In the genomic region with DNA sequence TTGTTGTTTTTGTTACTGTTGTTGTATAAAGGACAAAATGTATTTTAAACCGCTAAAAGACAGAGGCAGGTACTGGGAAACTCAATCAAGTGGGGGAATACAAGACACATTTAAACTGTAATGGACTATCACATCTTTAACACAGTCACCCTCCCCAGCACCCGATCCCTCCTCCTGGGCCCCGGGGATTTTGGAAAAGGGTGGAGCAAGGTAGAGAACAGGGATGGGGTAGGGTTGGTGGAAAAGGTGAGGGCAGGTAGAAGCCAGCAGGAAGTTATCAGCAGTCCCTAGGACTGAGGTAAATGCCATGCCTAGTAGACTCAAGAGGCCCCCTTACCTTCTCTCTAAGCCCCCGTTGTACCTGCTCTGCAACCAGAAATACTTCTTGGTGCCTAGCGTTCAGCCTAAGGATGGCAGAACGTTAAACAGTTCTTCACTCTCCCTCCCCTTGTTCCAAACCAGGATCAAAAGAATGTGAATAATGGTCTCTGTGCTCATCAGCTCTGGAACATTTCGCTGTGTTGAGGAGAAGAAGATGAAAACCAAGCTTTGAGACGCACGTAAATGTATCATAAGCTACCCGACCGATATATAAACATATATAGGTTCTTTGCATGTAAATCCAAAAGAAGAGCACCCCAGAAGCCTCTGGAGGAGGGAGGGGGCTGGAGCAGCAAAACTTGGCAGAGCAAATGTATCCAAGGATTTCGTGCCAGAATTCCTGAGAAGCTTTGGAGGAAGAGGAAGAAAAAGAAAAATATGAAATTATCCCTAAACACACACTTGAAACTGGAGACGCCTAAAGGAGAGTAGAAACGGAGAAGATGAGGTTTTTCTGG, we compare ENCODE assay signal across 7 mouse cellular contexts. TPM values are rescaled to one million over a fixed set of nuclear protein-coding genes. Genes with fewer than 3 reads are reported as not detected.
A peak's percentile ranks its signal among the peaks of the same experiment; 100 is the strongest.
DNase-seq lines count a peak whose midpoint lies in the region; ATAC-seq and TF ChIP-seq lines count a peak whose summit lies in the region.

A gene (minus strand): TSS at position 61 of the 839 bp plus-strand sequence.

- H3K27me3 ChIP-seq in lung, embryonic 15.5 days = peaks cover 46% of the 10 kb centered on the region
- H3K27me3 ChIP-seq in limb, embryonic 11.5 days (ENCODE audit: control insufficient read depth, insufficient read depth, low read length) = peaks cover 21% of the 10 kb centered on the region
- peaks cover 3% of the 10 kb centered on the region for H3K27me3 ChIP-seq in small intestine, adult 2 months (ENCODE audit: control insufficient read depth, insufficient read depth, low read length)

- 3% methylated on average over 14 of the region's 14 CpGs for WGBS in lung, embryonic 15.5 days
- 3% methylated on average over 14 of the region's 14 CpGs for WGBS in limb, embryonic 11.5 days
- WGBS in small intestine, adult 2 months = 5% methylated on average over 14 of the region's 14 CpGs

- DNase-seq in lung, adult 18-20 months = no peak
- DNase-seq in forelimb bud, embryonic 11.5 days (ENCODE audit: low read depth, low spot score) = peak; percentile 1
- peak; percentile 32 for DNase-seq in limb, embryonic 11.5 days (ENCODE audit: low spot score)
- DNase-seq in adrenal gland, postnatal 25 days = no peak
- DNase-seq in frontal cortex, postnatal 14 days (ENCODE audit: low spot score in 2 of 2) = no peak

- H3K4me2 ChIP-seq in lung, embryonic 15.5 days = peak within 1 kb of the TSS; percentile 91
- H3K4me2 ChIP-seq in limb, embryonic 11.5 days (ENCODE audit: low read depth, severe bottlenecking) = peak within 1 kb of the TSS; percentile 96

- TF ChIP-seq CTCF in small intestine, adult 2 months (IDR thresholded peaks at IDR 0.05; ENCODE audit: extremely low read depth, insufficient read length, insufficient replicate concordance, low read depth, low read length) = no peak

- no peak for TF ChIP-seq POLR2A in small intestine, adult 2 months (IDR thresholded peaks at IDR 0.05; ENCODE audit: low read depth, low read length)

- H3K9me3 ChIP-seq in lung, embryonic 15.5 days = no peaks in the 10 kb centered on the region
- H3K9me3 ChIP-seq in limb, embryonic 11.5 days (ENCODE audit: control insufficient read depth, low read length) = no peaks in the 10 kb centered on the region

- H3K36me3 ChIP-seq in lung, embryonic 15.5 days = no peaks in the 10 kb centered on the region
- H3K36me3 ChIP-seq in limb, embryonic 11.5 days (ENCODE audit: control insufficient read depth, insufficient read depth, low read length) = no peaks in the 10 kb centered on the region
- H3K36me3 ChIP-seq in small intestine, adult 2 months (ENCODE audit: control insufficient read depth, insufficient read depth, low read length) = no peaks in the 10 kb centered on the region

- H3K4me1 ChIP-seq in lung, embryonic 15.5 days = peaks cover 20% of the 10 kb centered on the region
- no peaks in the 10 kb centered on the region for H3K4me1 ChIP-seq in limb, embryonic 11.5 days (ENCODE audit: control insufficient read depth, insufficient read depth, low read length)
- H3K4me1 ChIP-seq in small intestine, adult 2 months (ENCODE audit: control insufficient read depth, insufficient read depth, insufficient read length, low read length) = no peaks in the 10 kb centered on the region

- 0 out of 2 replicates have a peak within 1 kb of the TSS, but pooled peaks have one; percentile 31 for H3K9ac ChIP-seq in lung, embryonic 15.5 days
- peak within 1 kb of the TSS; percentile 40; the same call in 1 of the 2 replicates for H3K9ac ChIP-seq in limb, embryonic 11.5 days (ENCODE audit: low read length)

- H3K4me3 ChIP-seq in lung, embryonic 15.5 days = peak within 1 kb of the TSS; percentile 48
- H3K4me3 ChIP-seq in limb, embryonic 11.5 days (ENCODE audit: low read depth, low read length) = peak within 1 kb of the TSS; percentile 55
- H3K4me3 ChIP-seq in small intestine, adult 2 months (ENCODE audit: low read depth, low read length) = peak within 1 kb of the TSS; percentile 22

- no peak for ATAC-seq in lung, embryonic 15.5 days (ENCODE audit: borderline replicate concordance, extremely low read depth, low FRiP score, low TSS enrichment)
- ATAC-seq in limb, embryonic 11.5 days (ENCODE audit: insufficient number of reproducible peaks, low FRiP score, low TSS enrichment, low read depth) = no peak

- H3K27ac ChIP-seq in lung, embryonic 15.5 days = no peak within 1 kb of the TSS
- H3K27ac ChIP-seq in limb, embryonic 11.5 days (replicated peaks; ENCODE audit: low read depth, low read length) = no peak within 1 kb of the TSS
- no peak within 1 kb of the TSS for H3K27ac ChIP-seq in small intestine, adult 2 months (ENCODE audit: insufficient read depth, low read depth, low read length)

RNA-seq across cellular contexts. Expression of the gene that starts here (rescaled TPM):
- polyA plus RNA-seq in lung, embryonic 15.5 days (2015; fragmentation: Nextera tagmentation; extraction: Ambion mirVana) = 1.1 and 1.5 TPM in 2 replicates
- 0.44 and 0.48 TPM in 2 replicates for polyA plus RNA-seq in limb, embryonic 11.5 days (2014; fragmentation: Nextera tagmentation; extraction: Ambion mirVana)
- 0.09 TPM in 1 of 2 replicates, not detected in the other for polyA plus RNA-seq in small intestine, adult 2 months (2012; rRNA removed)
- 0.43 and 0.64 TPM in 2 replicates for total RNA-seq in adrenal gland, postnatal 25 days (2021)

Comparison
In these comparisons a context has a peak if more than half of its experiments do, and no peak if none do; other contexts are left out.
1. Peak in DNase-seq, H3K4me3 ChIP-seq, H3K9ac ChIP-seq and H3K4me2 ChIP-seq in limb, embryonic 11.5 days; RNA of the gene not detected or under 1 TPM.